Mouse (Mus musculus): ENCODE results near the gene Xrra1.

GRCm38 (mm10) chr7:99917320-99917844 is 58.5 kb downstream of the Xrra1 start:
- TF ChIP-seq POLR2A (IDR thresholded peaks at IDR 0.05; ENCODE audit: extremely low read depth, insufficient read depth, low read length) (no peak), CTCF (IDR thresholded peaks at IDR 0.05; ENCODE audit: low read depth, low read length) (0 out of 2 replicates have a peak, but pooled peaks have one; percentile 4)

All from liver, adult 2 months (tissue).